Mouse (Mus musculus): ENCODE results near the gene Sf3a2.

GRCm38 (mm10) chr10:80766161-80766815, 31.7 kb upstream of the Sf3a2 start:
- TF ChIP-seq MAX (IDR thresholded peaks at IDR 0.05; ENCODE audit: low read depth) (no peak), POLR2A (IDR thresholded peaks at IDR 0.05; ENCODE audit: insufficient read length, low read depth) (no peak), TCF12 (IDR thresholded peaks at IDR 0.05; ENCODE audit: insufficient read depth, poor library complexity, severe bottlenecking) (no peak), CEBPB (IDR thresholded peaks at IDR 0.05; ENCODE audit: insufficient read depth, poor library complexity, severe bottlenecking) (no peak), MYOD1 (IDR thresholded peaks at IDR 0.05; ENCODE audit: control insufficient read depth in 1 of 3, insufficient read length in 2 of 3, low read depth in 2 of 3) (no peak), MYOG (IDR thresholded peaks at IDR 0.05; ENCODE audit: control insufficient read depth in 1 of 3, insufficient read depth in 1 of 3, insufficient read length in 2 of 3, low read depth in 2 of 3) (no peak), POLR2AphosphoS2 (IDR thresholded peaks at IDR 0.05; ENCODE audit: insufficient read length, low read depth) (no peak), USF1 (IDR thresholded peaks at IDR 0.05; ENCODE audit: low read depth) (no peak), SRF (IDR thresholded peaks at IDR 0.05; ENCODE audit: control insufficient read depth, insufficient read length, low read depth) (no peak), REST (IDR thresholded peaks at IDR 0.05; ENCODE audit: insufficient read depth, insufficient read length) (no peak)
